Comparison of ENCODE assay signal across 14 mouse cellular contexts in the genomic region with DNA sequence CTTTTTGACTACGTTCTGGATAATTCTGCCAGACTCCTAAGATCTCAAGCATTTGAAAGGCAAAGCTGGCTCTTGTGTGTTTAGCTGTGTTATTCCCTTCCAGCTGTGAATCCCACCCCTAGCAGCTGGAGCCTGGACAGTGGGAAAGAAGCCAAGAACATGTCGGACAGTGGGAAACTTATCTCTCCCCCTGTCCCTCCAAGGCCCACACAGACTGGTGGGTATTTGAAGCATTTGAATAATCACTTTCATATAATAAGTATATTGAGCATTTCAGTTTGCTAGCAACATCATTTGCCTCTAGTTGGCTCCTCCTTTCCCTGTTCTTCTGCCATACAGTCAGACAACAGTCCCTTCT.
DNase-seq lines count a peak whose midpoint lies in the region; ATAC-seq and TF ChIP-seq lines count a peak whose summit lies in the region.
"Had no signal": no experiment of that assay in that cellular context is flagged by ENCODE, and none has a peak within 500 bp of the region (broad histone marks: within the 10 kb centered on the region; RNA-seq: fewer than 3 reads in every experiment).

No protein-coding gene starts in this region.

- ATAC-seq in forebrain, embryonic 15.5 days (replicated peaks), result no peak
- ATAC-seq in forebrain, embryonic 12.5 days (ENCODE audit: low FRiP score), result no peak
- ATAC-seq in midbrain, postnatal 0 days (ENCODE audit: low FRiP score), result no peak
- ATAC-seq: intestine, postnatal 0 days had no signal

- 26% methylated on average over 2 of the region's 2 CpGs for WGBS in forebrain, embryonic 15.5 days
- WGBS in forebrain, embryonic 12.5 days, result 52% methylated on average over 2 of the region's 2 CpGs
- WGBS in midbrain, postnatal 0 days, result 45% methylated on average over 2 of the region's 2 CpGs
- 78% methylated on average over 2 of the region's 2 CpGs for WGBS in midbrain, embryonic 10.5 days

- no peaks in the 10 kb centered on the region for H3K27me3 ChIP-seq in forebrain, embryonic 15.5 days
- peaks cover 46% of the 10 kb centered on the region for H3K27me3 ChIP-seq in forebrain, embryonic 12.5 days
- no peaks in the 10 kb centered on the region for H3K27me3 ChIP-seq in midbrain, postnatal 0 days (ENCODE audit: insufficient read depth, low read length)
- peaks cover 5% of the 10 kb centered on the region; the same call in 1 of the 2 replicates for H3K27me3 ChIP-seq in midbrain, embryonic 10.5 days (ENCODE audit: low read depth, poor library complexity, severe bottlenecking)
- H3K27me3 ChIP-seq: heart, embryonic 12.5 days; limb, embryonic 12.5 days; liver, embryonic 13.5 days; neural tube, embryonic 12.5 days had no signal

- H3K4me3 ChIP-seq in forebrain, embryonic 15.5 days, result no peak overlapping the region
- H3K4me3 ChIP-seq in forebrain, embryonic 12.5 days (replicated peaks), result no peak overlapping the region
- H3K4me3 ChIP-seq in layer of hippocampus, adult 2 months, result no peak overlapping the region
- no peak overlapping the region for H3K4me3 ChIP-seq in midbrain, postnatal 0 days (ENCODE audit: low read depth, low read length)
- no peak overlapping the region for H3K4me3 ChIP-seq in midbrain, embryonic 10.5 days
- H3K4me3 ChIP-seq: heart, embryonic 12.5 days; left cerebral cortex, adult 2 months; limb, embryonic 12.5 days; liver, embryonic 13.5 days; neural tube, embryonic 12.5 days had no signal

- H3K4me2 ChIP-seq in forebrain, embryonic 15.5 days (replicated peaks), result no peak overlapping the region
- no peak overlapping the region for H3K4me2 ChIP-seq in forebrain, embryonic 12.5 days
- H3K4me2 ChIP-seq in midbrain, postnatal 0 days (ENCODE audit: low read depth, low read length, poor library complexity, severe bottlenecking), result no peak overlapping the region
- H3K4me2 ChIP-seq: heart, embryonic 12.5 days; limb, embryonic 12.5 days; liver, embryonic 13.5 days; neural tube, embryonic 12.5 days had no signal

- H3K27ac ChIP-seq in forebrain, embryonic 15.5 days (replicated peaks), result peak overlapping the region; percentile 70
- no peak overlapping the region for H3K27ac ChIP-seq in forebrain, embryonic 12.5 days
- peak overlapping the region; percentile 90 for H3K27ac ChIP-seq in layer of hippocampus, adult 2 months
- H3K27ac ChIP-seq in midbrain, postnatal 0 days (ENCODE audit: low read depth, low read length), result no peak overlapping the region
- no peak overlapping the region for H3K27ac ChIP-seq in midbrain, embryonic 10.5 days (replicated peaks)
- H3K27ac ChIP-seq: kidney, postnatal 0 days; limb, embryonic 12.5 days; liver, embryonic 13.5 days; neural tube, embryonic 12.5 days had no signal

- no peak for TF ChIP-seq CTCF in layer of hippocampus, adult 2 months (conservative IDR thresholded peaks at IDR 0.05)
- TF ChIP-seq CTCF in midbrain, postnatal 0 days (IDR thresholded peaks at IDR 0.05), result no peak

- no peak for DNase-seq in layer of hippocampus, adult 2 months (ENCODE audit: low spot score in 2 of 2)
- no peak for DNase-seq in layer of hippocampus, adult 18-20 months (ENCODE audit: low spot score in 2 of 2)
- DNase-seq in midbrain, postnatal 0 days (ENCODE audit: low spot score), result peak; percentile 40
- no peak for DNase-seq in midbrain, embryonic 10.5 days (ENCODE audit: low spot score)
- DNase-seq in yolk sac, embryonic 10.5 days (ENCODE audit: low spot score), result no peak

- peaks cover 33% of the 10 kb centered on the region for H3K4me1 ChIP-seq in forebrain, embryonic 15.5 days
- peaks cover 16% of the 10 kb centered on the region; the same call in 1 of the 2 replicates for H3K4me1 ChIP-seq in forebrain, embryonic 12.5 days
- 0 out of 2 replicates have a peak, but pooled peaks cover 4% of the 10 kb centered on the region for H3K4me1 ChIP-seq in midbrain, postnatal 0 days (ENCODE audit: insufficient read depth, low read length)
- peaks cover 10% of the 10 kb centered on the region for H3K4me1 ChIP-seq in midbrain, embryonic 10.5 days
- H3K4me1 ChIP-seq: neural tube, embryonic 12.5 days had no signal

- H3K36me3 ChIP-seq in forebrain, embryonic 15.5 days, result peaks cover 6% of the 10 kb centered on the region; the same call in 1 of the 2 replicates
- H3K36me3 ChIP-seq in forebrain, embryonic 12.5 days (replicated peaks), result 0 out of 2 replicates have a peak, but pooled peaks cover 7% of the 10 kb centered on the region
- H3K36me3 ChIP-seq in midbrain, postnatal 0 days (ENCODE audit: insufficient read depth, low read length), result peaks cover 16% of the 10 kb centered on the region
- H3K36me3 ChIP-seq in midbrain, embryonic 10.5 days, result peaks cover 6% of the 10 kb centered on the region; the same call in 1 of the 2 replicates
- H3K36me3 ChIP-seq: heart, embryonic 12.5 days; liver, embryonic 13.5 days had no signal

- no peak overlapping the region for H3K9ac ChIP-seq in forebrain, embryonic 15.5 days (replicated peaks)
- no peak overlapping the region for H3K9ac ChIP-seq in forebrain, embryonic 12.5 days
- H3K9ac ChIP-seq in midbrain, postnatal 0 days (replicated peaks; ENCODE audit: low read length, poor library complexity, severe bottlenecking), result no peak overlapping the region
- H3K9ac ChIP-seq: heart, embryonic 12.5 days; limb, embryonic 12.5 days; neural tube, embryonic 12.5 days had no signal

- H3K9me3 ChIP-seq in forebrain, embryonic 15.5 days, result no peaks in the 10 kb centered on the region
- no peaks in the 10 kb centered on the region for H3K9me3 ChIP-seq in forebrain, embryonic 12.5 days
- H3K9me3 ChIP-seq in midbrain, postnatal 0 days (ENCODE audit: low read length), result no peaks in the 10 kb centered on the region
- no peaks in the 10 kb centered on the region for H3K9me3 ChIP-seq in midbrain, embryonic 10.5 days (replicated peaks)
- H3K9me3 ChIP-seq: heart, embryonic 12.5 days; limb, embryonic 12.5 days; liver, embryonic 13.5 days; neural tube, embryonic 12.5 days had no signal

Comparison
In these comparisons a context has a peak if more than half of its experiments do, and no peak if none do; other contexts are left out.
1. H3K27ac ChIP-seq: peak in forebrain, embryonic 15.5 days (single experiment) and layer of hippocampus, adult 2 months (single experiment); none in forebrain, embryonic 12.5 days (single experiment), midbrain, postnatal 0 days (single experiment) and midbrain, embryonic 10.5 days (single experiment).